Mouse (Mus musculus): Measurements from ENCODE around the gene Ecm2.

Gene Ecm2

GRCm38 (mm10) chr13:49507176-49507575, 2.6 kb downstream of the Ecm2 start:
- DNase-seq (ENCODE audit: low read depth, low spot score): no peak

- no peak for DNase-seq (ENCODE audit: low read depth, low spot score)
Observed at GRCm38 (mm10) chr13:49518761-49519160, 14.2 kb downstream of the Ecm2 start.

GRCm38 (mm10) chr13:49526235-49526634, 21.6 kb downstream of the Ecm2 start:
- no peak for DNase-seq (ENCODE audit: low read depth, low spot score)

- DNase-seq (ENCODE audit: low read depth, low spot score): no peak
Observed at GRCm38 (mm10) chr13:49530636-49531035, 26.0 kb downstream of the Ecm2 start.

DNA sequence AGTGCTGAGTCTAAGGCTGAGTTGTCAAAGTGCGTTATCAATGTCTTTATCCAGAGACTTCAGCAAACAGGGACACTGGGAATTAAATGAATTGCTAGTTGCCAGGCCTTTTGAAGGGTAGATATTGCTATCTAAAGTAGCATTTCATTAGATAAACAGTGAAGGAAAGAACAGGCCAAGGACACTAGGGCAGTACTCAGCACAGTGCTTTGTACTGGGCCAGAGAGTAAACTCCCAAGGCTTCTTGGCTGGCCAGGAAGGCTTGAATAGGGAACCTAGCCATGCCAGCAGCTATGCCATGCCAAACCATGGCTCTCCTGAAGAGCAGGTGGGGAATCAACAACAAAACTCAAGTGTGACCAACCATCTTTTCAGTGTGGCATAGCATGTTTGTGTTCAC, 32.3 kb downstream of the Ecm2 start:
- DNase-seq (ENCODE audit: low read depth, low spot score): no peak

GRCm38 (mm10) chr13:49538693-49539092, 34.1 kb downstream of the Ecm2 start:
- no peak for DNase-seq (ENCODE audit: low read depth, low spot score)

- no peak for DNase-seq (ENCODE audit: low read depth, low spot score)
Observed at GRCm38 (mm10) chr13:49544279-49544678, 39.7 kb downstream of the Ecm2 start, which contains the start of gene Aspn. Gene Aspn (plus strand): TSS chr13:49544443.

DNA sequence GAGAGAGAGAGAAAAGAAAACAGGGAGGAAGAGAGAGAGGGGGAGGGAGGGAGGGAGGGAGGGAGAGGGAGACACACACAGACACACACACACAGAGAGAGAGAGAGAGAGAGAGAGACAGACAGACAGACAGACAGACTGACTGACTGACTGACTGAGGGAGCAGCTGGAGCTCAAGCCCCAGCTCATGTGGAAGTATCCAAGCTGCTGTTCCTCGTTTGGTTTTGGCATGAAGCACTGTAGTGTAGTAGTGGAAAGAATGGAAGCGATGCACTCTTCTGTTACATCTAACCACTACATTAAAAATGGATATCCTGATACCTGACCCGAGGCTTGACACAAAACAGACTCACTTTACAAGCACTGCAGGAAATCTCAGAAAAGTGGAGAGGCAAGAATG, 41.0 kb downstream of the Ecm2 start:
- no peak for DNase-seq (ENCODE audit: low read depth, low spot score)

DNA sequence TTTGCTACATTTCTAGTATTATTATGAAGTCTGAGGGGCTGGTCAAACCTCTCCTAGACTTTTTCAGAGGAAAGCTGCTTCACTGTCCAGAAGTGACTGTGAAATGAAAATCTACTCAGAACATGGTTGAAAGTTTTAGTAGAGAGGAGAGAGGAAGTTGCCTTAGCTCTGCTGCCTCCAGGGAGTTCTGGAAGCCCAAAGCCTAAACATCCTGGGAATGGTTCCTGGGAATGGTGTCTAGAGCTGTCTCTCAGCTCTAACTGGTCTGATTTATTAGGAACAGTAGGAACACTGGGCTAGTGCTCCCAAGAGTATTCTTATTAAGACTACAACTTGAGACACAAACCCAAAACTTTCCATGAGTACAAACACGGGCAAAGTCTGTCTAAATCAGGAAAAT, 41.9 kb downstream of the Ecm2 start:
- no peak for DNase-seq (ENCODE audit: low read depth, low spot score)

DNA sequence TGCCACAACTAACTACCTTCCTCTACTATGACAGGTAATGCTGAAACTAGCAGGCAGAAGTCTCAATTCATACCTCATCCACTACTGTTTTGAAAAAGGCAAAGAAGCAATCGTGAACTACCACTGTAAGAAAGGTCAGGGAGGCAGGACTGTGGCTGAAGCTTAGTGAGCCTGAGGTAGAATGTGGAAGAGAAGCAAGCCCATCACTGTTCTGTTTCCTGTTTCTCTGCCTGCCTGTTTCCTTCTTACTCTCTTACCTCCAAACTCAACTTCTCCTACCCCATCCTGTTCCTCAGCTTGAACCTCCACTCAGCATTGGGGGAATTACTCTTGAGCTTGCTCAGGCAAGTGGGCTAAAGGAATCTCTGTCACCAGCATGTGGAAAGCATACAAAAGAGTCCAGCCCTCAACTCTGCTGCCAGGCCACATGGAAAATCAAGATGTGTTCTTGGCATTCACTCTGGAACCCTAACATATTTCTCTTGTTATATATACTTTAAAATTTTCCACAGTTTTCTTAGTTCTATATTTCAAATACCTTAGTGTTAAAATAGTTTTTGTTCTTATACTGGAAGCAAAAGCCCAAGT, 43.0 kb downstream of the Ecm2 start:
- DNase-seq (ENCODE audit: low read depth, low spot score): no peak

DNA sequence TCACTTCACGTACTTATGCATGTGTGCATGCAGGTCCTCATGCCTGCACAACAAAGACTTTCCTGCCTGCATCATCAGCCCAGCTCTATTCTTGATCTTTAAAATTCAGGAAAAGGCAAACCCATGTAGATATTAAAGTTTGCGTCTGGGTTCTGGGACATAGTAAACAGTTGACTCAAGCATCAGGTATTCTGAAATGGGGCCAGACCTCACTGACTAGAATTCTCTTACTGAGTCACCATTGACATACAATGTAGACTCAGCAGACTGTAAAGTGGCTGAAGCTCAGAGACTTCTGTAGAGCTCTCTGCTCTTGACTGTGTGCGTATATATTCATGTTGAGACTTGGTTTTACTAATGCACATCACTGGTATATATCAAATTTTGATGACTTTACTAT, 45.0 kb downstream of the Ecm2 start:
- no peak for DNase-seq (ENCODE audit: low read depth, low spot score)

DNA sequence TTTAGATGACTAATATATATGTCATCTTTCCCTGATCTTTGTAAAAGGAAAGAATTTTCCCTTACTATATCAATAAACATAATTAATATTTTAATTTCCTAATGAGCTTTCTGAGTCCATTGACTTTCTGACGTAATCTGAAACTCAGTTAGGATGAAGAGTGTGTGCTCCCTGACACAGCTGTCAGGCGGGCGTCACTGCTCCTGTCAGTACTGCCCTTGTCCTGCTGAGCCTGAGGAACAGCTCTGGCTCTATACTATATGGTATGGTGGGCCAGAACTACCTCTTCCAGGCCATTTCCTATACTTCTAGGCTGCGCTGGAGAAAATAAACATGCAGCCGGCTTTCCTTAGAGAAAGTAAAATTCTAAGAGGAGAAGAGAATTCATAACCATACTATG, 49.9 kb downstream of the Ecm2 start:
- no peak for DNase-seq (ENCODE audit: low read depth, low spot score)

DNA sequence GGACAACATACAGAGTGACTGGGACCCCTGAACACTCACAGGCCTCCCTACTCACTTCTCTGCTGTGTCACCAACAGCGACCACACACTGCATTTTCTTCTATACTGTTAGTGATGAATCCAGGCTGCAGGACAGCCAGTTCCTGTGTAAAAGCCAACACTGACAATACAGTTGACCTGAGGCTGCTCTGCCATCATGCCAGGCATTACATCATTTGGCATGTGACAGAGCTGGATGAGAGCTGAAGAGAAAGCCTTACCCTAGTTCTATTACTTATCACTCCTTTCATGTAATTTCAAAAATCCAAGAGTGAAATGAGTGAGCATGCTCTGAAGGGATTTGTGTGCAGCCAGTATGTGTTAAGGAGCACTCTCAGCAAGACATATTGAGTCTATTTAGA, 51.6 kb downstream of the Ecm2 start:
- DNase-seq (ENCODE audit: low read depth, low spot score): no peak

GRCm38 (mm10) chr13:49556924-49557323, 52.3 kb downstream of the Ecm2 start:
- DNase-seq (ENCODE audit: low read depth, low spot score): no peak

- peak; percentile 13 for DNase-seq (ENCODE audit: low read depth, low spot score)
Observed at GRCm38 (mm10) chr13:49559185-49559584, 54.6 kb downstream of the Ecm2 start.

DNA sequence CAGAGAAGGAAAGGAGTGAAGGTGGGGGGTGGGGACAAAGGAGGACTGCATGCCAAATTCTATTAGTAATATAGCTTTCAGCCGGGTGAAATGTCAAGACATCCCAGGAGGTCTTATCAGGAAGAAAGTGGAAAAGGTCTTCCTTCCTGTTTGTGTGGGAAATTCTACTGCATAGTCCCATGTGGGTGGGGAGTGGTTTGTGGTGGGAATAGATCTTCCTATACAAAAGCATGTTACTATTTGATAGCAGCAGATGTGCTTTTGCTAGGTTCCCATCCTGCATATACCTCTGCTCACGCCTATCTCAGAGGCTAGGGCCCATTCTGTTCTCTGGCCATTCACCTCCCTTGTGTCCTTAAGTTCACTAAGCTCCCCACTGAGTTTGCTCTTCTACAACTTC, 56.3 kb downstream of the Ecm2 start:
- DNase-seq (ENCODE audit: low read depth, low spot score): no peak

- DNase-seq (ENCODE audit: low read depth, low spot score): no peak
Observed at GRCm38 (mm10) chr13:49564347-49564746, 59.7 kb downstream of the Ecm2 start.

- peak; percentile 35 for DNase-seq (ENCODE audit: low read depth, low spot score)
Observed at GRCm38 (mm10) chr13:49570371-49570770, 65.8 kb downstream of the Ecm2 start.

- DNase-seq (ENCODE audit: low read depth, low spot score): no peak
Observed at GRCm38 (mm10) chr13:49571418-49571817, 66.8 kb downstream of the Ecm2 start.

DNA sequence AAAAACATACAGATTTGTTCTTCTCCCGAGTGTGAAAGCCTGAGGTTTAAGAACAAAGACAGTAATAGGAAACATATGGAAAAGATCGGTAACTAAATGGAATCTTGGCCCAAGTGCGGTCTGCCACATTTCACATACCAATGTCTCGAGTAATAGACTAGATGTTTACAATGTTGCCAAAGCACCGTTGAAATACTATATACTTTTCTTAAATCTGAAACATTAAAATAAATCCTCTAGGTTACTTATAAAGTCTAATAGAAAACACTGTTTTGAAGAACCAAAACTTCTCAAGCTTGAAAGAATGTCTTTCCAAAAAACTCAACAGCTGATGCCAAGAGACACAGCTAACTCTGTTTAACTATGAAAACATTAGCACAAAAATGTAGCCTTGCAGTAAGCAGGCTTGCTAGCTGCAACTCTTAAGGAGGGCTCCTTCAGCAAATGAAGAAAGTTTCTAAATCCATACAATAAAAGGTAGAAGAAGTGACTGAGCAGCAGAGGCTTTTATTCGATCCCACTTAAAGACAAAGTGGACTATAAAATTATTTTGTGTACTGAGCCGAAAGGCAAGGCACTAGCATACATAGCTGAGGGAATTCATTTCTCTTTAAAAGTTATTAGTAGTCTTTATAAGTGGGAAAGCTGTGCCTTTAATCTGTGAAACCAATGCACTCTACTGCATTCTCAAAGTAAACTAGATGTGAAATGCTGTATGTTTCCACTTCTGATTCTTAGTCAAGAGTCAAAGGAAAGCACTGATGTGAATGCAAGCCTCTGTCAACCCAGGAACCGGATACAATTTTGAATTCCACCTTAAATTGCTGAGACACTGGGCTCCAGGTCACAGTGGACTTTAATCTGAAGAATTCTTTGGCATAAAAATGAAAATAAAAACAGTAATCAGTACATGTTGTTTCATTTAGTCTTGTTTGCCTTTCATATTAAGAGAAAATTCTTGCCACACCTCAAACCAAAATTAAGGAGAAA, 77.2 kb downstream of the Ecm2 start, which contains the start of gene Omd:
Gene Omd, plus strand, starts transcription at position 922 of the 990 bp plus-strand sequence.
- no peak for DNase-seq (ENCODE audit: low read depth, low spot score)

All from ZHBTc4 (cell line).